Mouse (Mus musculus) CD4-positive helper T cell, adult 2 months (primary cell): ENCODE measurements at regions not wholly inside any gene's neighbourhood (a gene's known extent, or its start where the extent isn't known, plus 50 kb on each side); places are given as distances from the start of the nearest gene placed in this dataset.
"Not testable (repeated sequence)": the region's sequence is repeated elsewhere in the genome, so short reads cannot be mapped to it uniquely, and the experiment has no call there.

Experiments used
- DNase-seq: peaks from one replicate; pipeline ENCODE4 v3.0.0-alpha.2; 2012; ENCODE audit warnings: low read depth, missing footprints, low spot score

GRCm38 (mm10) chr19:59516957-59517356, 58.8 kb downstream of the Emx2 start:
- no peak for DNase-seq

- DNase-seq = no peak
Measured at GRCm38 (mm10) chr19:59519156-59519555, 61.0 kb downstream of the Emx2 start.

- DNase-seq = no peak
Measured at GRCm38 (mm10) chr19:59522176-59522575, 64.0 kb downstream of the Emx2 start.

- DNase-seq = no peak
Measured at GRCm38 (mm10) chr19:59523356-59523755, 65.2 kb downstream of the Emx2 start.

GRCm38 (mm10) chr19:59564101-59564500, 105.9 kb downstream of the Emx2 start:
- DNase-seq = no peak

GRCm38 (mm10) chr19:59568907-59569306, 110.7 kb downstream of the Emx2 start:
- no peak for DNase-seq

- DNase-seq = not testable (repeated sequence)
Measured at GRCm38 (mm10) chr19:59569590-59569989, 111.4 kb downstream of the Emx2 start.

- no peak for DNase-seq
Measured at GRCm38 (mm10) chr19:59574346-59574745, 116.2 kb downstream of the Emx2 start.

GRCm38 (mm10) chr19:59577886-59578285, 119.7 kb downstream of the Emx2 start:
- no peak for DNase-seq

- no peak for DNase-seq
Measured at GRCm38 (mm10) chr19:59579676-59580075, 121.5 kb downstream of the Emx2 start.

GRCm38 (mm10) chr19:59585835-59586234, 127.7 kb downstream of the Emx2 start:
- DNase-seq = no peak

GRCm38 (mm10) chr19:59587303-59587702, 129.1 kb downstream of the Emx2 start:
- no peak for DNase-seq

- DNase-seq = no peak
Measured at GRCm38 (mm10) chr19:59588068-59588522, 129.9 kb downstream of the Emx2 start.

- no peak for DNase-seq
Measured at GRCm38 (mm10) chr19:59590021-59590420, 131.8 kb downstream of the Emx2 start.

GRCm38 (mm10) chr19:59592060-59592459, 133.9 kb downstream of the Emx2 start:
- DNase-seq = no peak

- DNase-seq = no peak
Measured at GRCm38 (mm10) chr19:59624288-59624795, 166.2 kb downstream of the Emx2 start.

- DNase-seq = no peak
Measured at GRCm38 (mm10) chr19:59627681-59628080, 169.5 kb downstream of the Emx2 start.

GRCm38 (mm10) chr19:59628296-59629160, 170.4 kb downstream of the Emx2 start:
- DNase-seq = no peak

- DNase-seq = no peak
Measured at GRCm38 (mm10) chr19:59629161-59629445, 170.9 kb downstream of the Emx2 start.

- DNase-seq = no peak
Measured at GRCm38 (mm10) chr19:59630095-59630494, 171.9 kb downstream of the Emx2 start.

- no peak for DNase-seq
Measured at GRCm38 (mm10) chr19:59630706-59631105, 172.5 kb downstream of the Emx2 start.

GRCm38 (mm10) chr19:59631541-59631940, 173.4 kb downstream of the Emx2 start:
- no peak for DNase-seq

- no peak for DNase-seq
Measured at GRCm38 (mm10) chr19:59636271-59636670, 178.1 kb downstream of the Emx2 start.
